Mouse (Mus musculus) lung, postnatal 0 days (tissue): ENCODE measurements around the gene Phyhipl.

Experiments used
- CTCF ChIP-seq: IDR thresholded peaks from 2 replicates; pipeline ENCODE4 v1.5.1; 2016; ENCODE audit warnings: antibody characterized with exemption, mild to moderate bottlenecking
- EP300 ChIP-seq: IDR thresholded peaks from 2 replicates; pipeline ENCODE4 v1.6.1; 2016; ENCODE audit warnings: antibody characterized with exemption, mild to moderate bottlenecking, control low read depth

- TF ChIP-seq EP300, result no peak
- TF ChIP-seq CTCF, result no peak
Observed at GRCm38 (mm10) chr10:70699581-70699980, 43.8 kb upstream of the Phyhipl start.
